Mouse (Mus musculus): ENCODE results near the gene Actr3.

Actr3 gene

GRCm38 (mm10) chr1:125345854-125346253, 89.7 kb downstream of the Actr3 start:
- DNase-seq, result no peak

DNA sequence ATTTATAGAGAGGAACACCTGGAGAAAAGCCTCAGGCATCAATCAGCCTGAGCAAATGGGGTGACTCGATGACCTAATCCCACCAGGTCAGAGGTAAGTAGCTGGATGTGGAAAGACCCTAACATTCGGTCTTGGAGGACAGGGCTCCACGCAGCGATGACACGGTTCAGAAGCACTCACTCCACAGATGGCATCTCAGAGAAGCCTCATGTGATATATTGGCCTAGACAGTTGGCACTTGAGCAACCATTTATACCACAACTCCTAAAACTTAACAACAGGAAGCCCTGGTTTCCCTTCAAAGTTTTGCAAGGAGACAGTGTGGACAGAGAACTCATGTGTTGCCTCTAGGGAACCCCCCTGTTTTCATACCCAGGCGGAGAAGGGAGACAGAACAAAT, 90.1 kb downstream of the Actr3 start:
- no peak for DNase-seq

DNA sequence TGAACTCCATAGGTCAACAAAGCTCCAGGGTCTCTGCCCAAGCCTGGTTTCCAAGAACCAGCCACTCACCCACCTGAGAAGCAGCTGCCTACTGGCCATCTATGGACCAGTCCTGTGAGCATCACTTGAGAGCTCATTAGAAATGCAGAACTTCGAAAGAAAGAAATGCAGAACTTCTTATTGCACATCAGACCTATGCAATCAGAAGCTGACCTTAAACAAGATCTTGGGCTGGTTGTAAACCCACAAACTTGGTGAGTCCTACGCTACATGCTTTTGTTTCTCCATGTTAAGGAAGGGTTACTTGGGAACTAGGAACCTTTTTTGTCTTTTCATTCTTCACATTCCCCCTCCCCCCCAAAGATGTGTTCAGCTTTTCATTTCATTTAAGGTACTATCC, 92.4 kb downstream of the Actr3 start:
- no peak for DNase-seq
